Mouse (Mus musculus): ENCODE measurements around the gene 9030025P20Rik.

GRCm38 (mm10) chr17:14931469-14931868, 46.8 kb upstream of the 9030025P20Rik start:
- no peak for TF ChIP-seq CTCF (conservative IDR thresholded peaks at IDR 0.05; ENCODE audit: low read length)
- no peak for TF ChIP-seq POU5F1 (IDR thresholded peaks at IDR 0.05; ENCODE audit: borderline replicate concordance, low read length)
- no peak for TF ChIP-seq NANOG (IDR thresholded peaks at IDR 0.05; ENCODE audit: borderline replicate concordance, low read length)

Measured in E14TG2a.4 (cell line).